Mouse (Mus musculus): Measurements from ENCODE around the gene Fnbp1l. TPM values are rescaled to one million over a fixed set of nuclear protein-coding genes. Genes with fewer than 3 reads are reported as not detected.
A peak's percentile ranks its signal among the peaks of the same experiment; 100 is the strongest.

Fnbp1l gene
- total and polyA plus RNA-seq, 2 experiments from 2014 or later, result 11.9 to 18.0 TPM

DNA sequence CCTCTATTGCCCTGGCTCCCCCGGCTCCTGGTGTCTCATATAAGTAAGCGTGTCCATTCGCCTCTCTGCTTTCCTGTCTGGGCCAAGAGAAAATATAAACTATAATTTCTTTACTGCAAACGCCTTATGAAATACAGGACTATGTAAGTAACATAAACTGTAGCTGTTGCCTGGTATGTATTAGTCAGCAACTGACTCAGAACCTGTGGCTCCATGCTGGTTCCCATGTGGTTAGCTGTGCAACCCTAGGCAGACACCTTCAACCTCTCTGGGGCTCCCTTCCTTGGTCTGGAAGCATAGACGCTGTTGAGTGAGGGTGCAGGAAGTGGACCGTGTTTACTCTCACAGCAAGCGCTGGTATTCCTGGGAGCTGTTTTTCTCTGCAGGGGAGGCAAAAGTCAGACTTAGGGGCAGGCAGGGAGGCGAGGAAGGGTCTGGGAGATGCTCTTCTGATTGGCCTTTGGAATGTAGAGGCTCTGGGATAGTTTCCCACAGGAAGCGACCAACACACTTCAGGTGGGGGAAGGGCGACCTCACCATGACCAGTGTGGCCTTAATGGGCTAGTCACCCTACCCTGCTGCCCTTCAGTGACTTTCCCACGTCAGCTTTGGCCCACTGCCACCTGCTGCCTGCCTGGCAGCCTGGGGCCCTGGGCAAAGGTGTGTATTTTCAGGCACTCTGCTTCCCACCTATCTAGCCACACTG lies 109.8 kb downstream of the Fnbp1l start:
- 52% methylated on average over 11 of the region's 11 CpGs for WGBS
- Histone ChIP-seq H3K4me1 (ENCODE audit: control insufficient read depth, insufficient read depth) (peaks cover 15% of the 10 kb centered on the region), H3K27ac (ENCODE audit: low read depth) (peak overlapping the region; percentile 43), H3K9ac (replicated peaks; ENCODE audit: low read depth, low read length) (no peak overlapping the region), H3K4me3 (ENCODE audit: low read depth, low read length) (no peak overlapping the region), H3K27me3 (ENCODE audit: control insufficient read depth, insufficient read depth, low read length) (no peaks in the 10 kb centered on the region), H3K4me2 (ENCODE audit: low read depth, low read length) (no peak overlapping the region), H3K36me3 (replicated peaks; ENCODE audit: control insufficient read depth, insufficient read depth, low read length) (0 out of 2 replicates have a peak, but pooled peaks cover 5% of the 10 kb centered on the region), H3K9me3 (replicated peaks; ENCODE audit: control insufficient read depth, low read length) (no peaks in the 10 kb centered on the region)
- TF ChIP-seq CTCF (IDR thresholded peaks at IDR 0.05; ENCODE audit: low read depth) (no peak), EP300 (IDR thresholded peaks at IDR 0.05; ENCODE audit: low read depth) (no peak; the same call in 1 of the 2 replicates)
- ATAC-seq (ENCODE audit: insufficient read depth, low read depth) (peak; percentile 30; the same call in 1 of the 2 replicates), DNase-seq (ENCODE audit: low spot score) (no peak)

DNA sequence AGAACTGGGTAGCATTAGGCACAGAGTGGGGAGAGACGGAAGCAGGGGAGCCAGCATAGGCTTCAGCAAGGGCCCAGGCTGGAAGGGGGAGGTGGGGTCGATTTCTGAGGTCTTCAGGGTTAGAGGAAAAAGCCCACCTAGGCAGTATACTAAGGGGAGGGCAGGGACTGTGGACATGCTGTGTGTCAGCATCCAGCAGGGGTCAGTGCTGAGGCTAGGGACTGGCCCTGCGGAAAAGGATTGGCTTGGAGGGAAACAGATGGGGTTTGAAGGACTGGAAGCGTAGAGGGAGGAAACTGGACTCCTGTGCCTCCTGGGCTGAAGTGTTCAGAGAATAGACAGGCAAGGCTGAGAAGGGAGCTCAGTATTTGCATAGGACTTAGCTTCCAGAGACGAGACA lies 110.4 kb downstream of the Fnbp1l start:
- WGBS, result 34% methylated on average over 5 of the region's 5 CpGs
- Histone ChIP-seq H3K36me3 (replicated peaks; ENCODE audit: control insufficient read depth, insufficient read depth, low read length) (0 out of 2 replicates have a peak, but pooled peaks cover 5% of the 10 kb centered on the region), H3K27ac (ENCODE audit: low read depth) (peak overlapping the region; percentile 43), H3K4me2 (ENCODE audit: low read depth, low read length) (no peak overlapping the region), H3K9me3 (replicated peaks; ENCODE audit: control insufficient read depth, low read length) (no peaks in the 10 kb centered on the region), H3K27me3 (ENCODE audit: control insufficient read depth, insufficient read depth, low read length) (no peaks in the 10 kb centered on the region), H3K9ac (replicated peaks; ENCODE audit: low read depth, low read length) (no peak overlapping the region), H3K4me3 (ENCODE audit: low read depth, low read length) (no peak overlapping the region), H3K4me1 (ENCODE audit: control insufficient read depth, insufficient read depth) (peaks cover 15% of the 10 kb centered on the region)
- TF ChIP-seq CTCF (IDR thresholded peaks at IDR 0.05; ENCODE audit: low read depth), result peak; percentile 96
- no peak for TF ChIP-seq EP300 (IDR thresholded peaks at IDR 0.05; ENCODE audit: low read depth)
- ATAC-seq (ENCODE audit: insufficient read depth, low read depth), result peak; percentile 79
- DNase-seq (ENCODE audit: low spot score), result peak; percentile 83

DNA sequence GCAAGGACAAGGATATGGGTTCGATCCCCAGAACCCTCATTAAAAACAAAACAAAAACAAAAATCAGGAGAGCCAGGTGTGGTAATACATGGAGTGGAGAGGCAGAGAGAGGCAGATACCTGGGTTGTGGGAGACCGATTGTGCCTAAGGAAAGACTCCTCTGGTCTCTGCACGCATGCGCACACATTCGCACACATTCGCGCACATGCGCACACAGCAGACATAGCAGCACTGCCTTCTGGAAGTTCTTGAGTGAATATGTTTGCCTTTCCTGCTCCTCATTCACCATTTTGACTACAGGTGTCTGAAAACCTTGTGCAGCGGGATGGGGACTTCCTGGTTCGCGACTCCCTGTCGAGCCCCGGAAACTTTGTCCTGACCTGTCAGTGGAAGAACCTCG lies 111.7 kb downstream of the Fnbp1l start:
- Histone ChIP-seq H3K9me3 (replicated peaks; ENCODE audit: control insufficient read depth, low read length) (no peaks in the 10 kb centered on the region), H3K27ac (ENCODE audit: low read depth) (no peak overlapping the region), H3K4me1 (ENCODE audit: control insufficient read depth, insufficient read depth) (peaks cover 15% of the 10 kb centered on the region), H3K4me3 (ENCODE audit: low read depth, low read length) (no peak overlapping the region), H3K9ac (replicated peaks; ENCODE audit: low read depth, low read length) (no peak overlapping the region), H3K36me3 (replicated peaks; ENCODE audit: control insufficient read depth, insufficient read depth, low read length) (0 out of 2 replicates have a peak, but pooled peaks cover 3% of the 10 kb centered on the region), H3K4me2 (ENCODE audit: low read depth, low read length) (no peak overlapping the region), H3K27me3 (ENCODE audit: control insufficient read depth, insufficient read depth, low read length) (no peaks in the 10 kb centered on the region)
- TF ChIP-seq CTCF (IDR thresholded peaks at IDR 0.05; ENCODE audit: low read depth) (no peak), EP300 (IDR thresholded peaks at IDR 0.05; ENCODE audit: low read depth) (no peak)
- DNase-seq (ENCODE audit: low spot score), result no peak
- WGBS, result 93% methylated on average over 14 of the region's 14 CpGs
- no peak for ATAC-seq (ENCODE audit: insufficient read depth, low read depth)

DNA sequence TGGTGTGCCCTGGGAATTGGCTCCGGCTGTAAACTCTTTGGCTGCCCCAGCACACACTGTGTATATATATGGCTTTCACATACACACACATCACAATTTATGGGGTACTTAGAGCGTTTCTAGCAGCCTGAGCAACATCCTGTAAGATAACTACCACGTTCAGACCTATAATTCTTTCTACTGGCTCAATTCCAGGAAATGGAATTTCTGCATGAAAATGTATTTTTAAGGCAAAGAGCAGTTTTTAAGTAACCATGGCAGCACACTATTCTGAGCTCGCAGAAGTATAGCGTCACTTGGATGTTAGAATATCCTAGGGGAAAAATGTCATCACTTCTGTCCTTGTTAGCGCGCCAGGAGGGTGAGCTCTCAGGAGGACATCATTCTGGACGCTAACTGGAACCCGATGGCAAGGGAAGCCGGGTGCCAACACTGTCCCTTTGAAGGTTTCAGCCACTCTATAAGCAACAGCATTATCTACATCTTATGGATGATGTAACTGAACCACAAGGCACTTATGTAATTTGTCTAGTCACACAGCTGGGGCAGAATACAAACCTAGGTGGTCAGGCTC lies 113.1 kb downstream of the Fnbp1l start:
- DNase-seq (ENCODE audit: low spot score) (peak; percentile 15), ATAC-seq (ENCODE audit: insufficient read depth, low read depth) (no peak)
- Histone ChIP-seq H3K4me2 (ENCODE audit: low read depth, low read length) (no peak overlapping the region), H3K4me3 (ENCODE audit: low read depth, low read length) (no peak overlapping the region), H3K27me3 (ENCODE audit: control insufficient read depth, insufficient read depth, low read length) (no peaks in the 10 kb centered on the region), H3K4me1 (ENCODE audit: control insufficient read depth, insufficient read depth) (peaks cover 12% of the 10 kb centered on the region), H3K36me3 (replicated peaks; ENCODE audit: control insufficient read depth, insufficient read depth, low read length) (no peaks in the 10 kb centered on the region), H3K9me3 (replicated peaks; ENCODE audit: control insufficient read depth, low read length) (no peaks in the 10 kb centered on the region), H3K9ac (replicated peaks; ENCODE audit: low read depth, low read length) (no peak overlapping the region), H3K27ac (ENCODE audit: low read depth) (no peak overlapping the region)
- TF ChIP-seq EP300 (IDR thresholded peaks at IDR 0.05; ENCODE audit: low read depth), result no peak
- no peak for TF ChIP-seq CTCF (IDR thresholded peaks at IDR 0.05; ENCODE audit: low read depth)
- WGBS, result 53% methylated on average over 10 of the region's 10 CpGs

DNA sequence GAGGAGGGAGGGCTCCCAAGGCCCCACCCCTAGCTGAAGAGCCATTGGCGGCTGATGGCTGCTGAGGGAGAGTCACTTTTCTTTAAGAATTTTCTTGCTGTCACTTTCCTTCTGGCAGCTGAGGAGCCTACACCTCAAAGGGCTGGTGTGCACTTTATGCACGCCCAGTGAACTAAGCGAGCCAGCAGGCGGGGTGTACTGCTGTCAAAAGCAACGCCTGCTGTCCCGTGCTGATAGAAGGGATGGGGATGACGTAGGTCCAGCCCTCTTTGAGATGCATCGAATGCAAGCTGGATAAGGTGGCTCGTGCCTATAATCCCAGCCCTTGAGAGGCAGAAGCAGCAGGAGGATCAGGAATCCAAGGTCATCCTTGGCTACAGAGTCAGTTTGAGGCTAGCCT lies 118.6 kb downstream of the Fnbp1l start:
- 0 out of 2 replicates have a peak, but pooled peaks cover 6% of the 10 kb centered on the region for H3K4me1 ChIP-seq (ENCODE audit: control insufficient read depth, insufficient read depth)
- DNase-seq (ENCODE audit: low spot score) (no peak), ATAC-seq (ENCODE audit: insufficient read depth, low read depth) (no peak)
- no peak overlapping the region for H3K27ac ChIP-seq (ENCODE audit: low read depth)
- no peaks in the 10 kb centered on the region for H3K9me3 ChIP-seq (replicated peaks; ENCODE audit: control insufficient read depth, low read length)
- 76% methylated on average over 9 of the region's 9 CpGs for WGBS
- 0 out of 2 replicates have a peak, but pooled peaks cover 3% of the 10 kb centered on the region for H3K27me3 ChIP-seq (ENCODE audit: control insufficient read depth, insufficient read depth, low read length)
- H3K4me2 ChIP-seq (ENCODE audit: low read depth, low read length), result no peak overlapping the region
- H3K9ac ChIP-seq (replicated peaks; ENCODE audit: low read depth, low read length), result no peak overlapping the region
- no peaks in the 10 kb centered on the region for H3K36me3 ChIP-seq (replicated peaks; ENCODE audit: control insufficient read depth, insufficient read depth, low read length)
- no peak for TF ChIP-seq EP300 (IDR thresholded peaks at IDR 0.05; ENCODE audit: low read depth)
- no peak for TF ChIP-seq CTCF (IDR thresholded peaks at IDR 0.05; ENCODE audit: low read depth)
- H3K4me3 ChIP-seq (ENCODE audit: low read depth, low read length), result no peak overlapping the region
